Mouse (Mus musculus): ENCODE data around the gene Ccdc152. TPM values are rescaled to one million over a fixed set of nuclear protein-coding genes. Genes with fewer than 3 reads are reported as not detected.

The Ccdc152 gene
- polyA plus RNA-seq, 1 experiment from 2014 or later: 0.30 TPM

- no peak for TF ChIP-seq CTCF (IDR thresholded peaks at IDR 0.05; ENCODE audit: low read depth)
- Histone ChIP-seq H3K9me3 (ENCODE audit: low read depth, low read length) (no peaks in the 10 kb centered on the region), H3K4me1 (ENCODE audit: insufficient read depth) (no peaks in the 10 kb centered on the region), H3K27me3 (ENCODE audit: insufficient read depth, low read length) (no peaks in the 10 kb centered on the region), H3K4me2 (no peak overlapping the region), H3K9ac (no peak overlapping the region), H3K27ac (ENCODE audit: low read depth) (no peak overlapping the region), H3K36me3 (ENCODE audit: insufficient read depth) (peaks cover 28% of the 10 kb centered on the region), H3K4me3 (ENCODE audit: low read depth, low read length) (no peak overlapping the region)
- DNase-seq: no peak
- 72% methylated on average over 2 of the region's 2 CpGs for WGBS
- no peak for ATAC-seq (ENCODE audit: insufficient read depth)
Observed at GRCm38 (mm10) chr15:3331813-3332212, 28.5 kb upstream of the Ccdc152 start.

GRCm38 (mm10) chr15:3330291-3330690 is 27.0 kb upstream of the Ccdc152 start:
- no peak for ATAC-seq (ENCODE audit: insufficient read depth)
- Histone ChIP-seq H3K27ac (ENCODE audit: low read depth) (no peak overlapping the region), H3K36me3 (ENCODE audit: insufficient read depth) (peaks cover 28% of the 10 kb centered on the region), H3K4me2 (no peak overlapping the region), H3K4me3 (ENCODE audit: low read depth, low read length) (no peak overlapping the region), H3K9me3 (ENCODE audit: low read depth, low read length) (no peaks in the 10 kb centered on the region), H3K4me1 (ENCODE audit: insufficient read depth) (no peaks in the 10 kb centered on the region), H3K9ac (no peak overlapping the region), H3K27me3 (ENCODE audit: insufficient read depth, low read length) (no peaks in the 10 kb centered on the region)
- no peak for DNase-seq
- no peak for TF ChIP-seq CTCF (IDR thresholded peaks at IDR 0.05; ENCODE audit: low read depth)
- WGBS: 50% methylated on average over 1 of the region's 1 CpGs

DNA sequence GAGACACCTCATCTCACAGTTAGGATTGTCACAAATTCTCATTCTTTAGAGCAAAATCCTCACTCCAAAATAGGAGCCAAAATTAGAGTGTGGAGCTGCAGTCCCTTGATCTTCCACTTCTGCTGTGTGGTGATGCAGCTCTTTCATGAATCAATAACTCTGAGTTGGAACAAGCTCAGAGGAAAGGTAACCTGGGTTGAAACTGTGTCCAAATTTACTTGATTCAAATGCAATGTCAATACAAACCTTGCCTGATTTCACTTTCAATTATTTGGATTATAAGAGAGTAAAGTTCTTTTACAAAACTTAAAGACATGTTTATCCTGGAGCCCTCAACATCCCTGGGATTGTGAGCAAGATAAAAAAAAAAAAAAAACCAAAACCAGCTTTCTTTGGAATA is 19.7 kb upstream of the Ccdc152 start:
- ATAC-seq (ENCODE audit: insufficient read depth): no peak
- Histone ChIP-seq H3K36me3 (ENCODE audit: insufficient read depth) (peaks cover 20% of the 10 kb centered on the region; the same call in 1 of the 2 replicates), H3K27ac (ENCODE audit: low read depth) (no peak overlapping the region), H3K9me3 (ENCODE audit: low read depth, low read length) (no peaks in the 10 kb centered on the region), H3K4me1 (ENCODE audit: insufficient read depth) (no peaks in the 10 kb centered on the region), H3K9ac (no peak overlapping the region), H3K27me3 (ENCODE audit: insufficient read depth, low read length) (no peaks in the 10 kb centered on the region), H3K4me3 (ENCODE audit: low read depth, low read length) (no peak overlapping the region), H3K4me2 (no peak overlapping the region)
- DNase-seq: no peak
- no peak for TF ChIP-seq CTCF (IDR thresholded peaks at IDR 0.05; ENCODE audit: low read depth)

- no peak overlapping the region for H3K4me3 ChIP-seq (ENCODE audit: low read depth, low read length)
- no peak overlapping the region for H3K27ac ChIP-seq (ENCODE audit: low read depth)
- H3K4me2 ChIP-seq: no peak overlapping the region
- no peak overlapping the region for H3K9ac ChIP-seq
- ATAC-seq (ENCODE audit: insufficient read depth): no peak
- no peak for TF ChIP-seq CTCF (IDR thresholded peaks at IDR 0.05; ENCODE audit: low read depth)
- H3K27me3 ChIP-seq (ENCODE audit: insufficient read depth, low read length): no peaks in the 10 kb centered on the region
- no peaks in the 10 kb centered on the region for H3K9me3 ChIP-seq (ENCODE audit: low read depth, low read length)
- no peak for DNase-seq
- 89% methylated on average over 9 of the region's 9 CpGs for WGBS
- peaks cover 11% of the 10 kb centered on the region; the same call in 1 of the 2 replicates for H3K36me3 ChIP-seq (ENCODE audit: insufficient read depth)
- no peaks in the 10 kb centered on the region for H3K4me1 ChIP-seq (ENCODE audit: insufficient read depth)
Observed at GRCm38 (mm10) chr15:3319929-3320328, 16.6 kb upstream of the Ccdc152 start.

DNA sequence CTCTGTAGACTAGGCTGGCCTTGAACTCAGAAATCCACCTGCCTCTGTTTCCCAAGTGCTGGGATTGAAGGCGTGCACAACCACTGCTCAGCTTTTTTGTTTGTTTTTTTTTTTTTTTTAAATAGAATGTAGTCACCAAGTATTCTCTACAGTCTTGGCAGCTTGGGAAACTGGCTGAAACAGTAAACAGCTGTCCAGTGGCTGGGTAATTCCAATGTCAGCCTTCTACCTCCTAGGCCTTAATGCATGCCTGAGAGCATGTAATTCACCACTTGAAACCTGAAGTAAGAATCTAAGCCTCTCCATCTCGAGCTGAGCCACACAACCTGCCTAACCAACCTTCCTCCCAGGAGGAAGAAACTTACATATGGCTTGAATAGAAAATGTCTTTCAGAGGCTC is 13.3 kb upstream of the Ccdc152 start:
- Histone ChIP-seq H3K36me3 (ENCODE audit: insufficient read depth) (peaks cover 11% of the 10 kb centered on the region; the same call in 1 of the 2 replicates), H3K9me3 (ENCODE audit: low read depth, low read length) (no peaks in the 10 kb centered on the region), H3K4me2 (no peak overlapping the region), H3K27me3 (ENCODE audit: insufficient read depth, low read length) (no peaks in the 10 kb centered on the region), H3K9ac (no peak overlapping the region), H3K4me1 (ENCODE audit: insufficient read depth) (0 out of 2 replicates have a peak, but pooled peaks cover 3% of the 10 kb centered on the region), H3K27ac (ENCODE audit: low read depth) (no peak overlapping the region), H3K4me3 (ENCODE audit: low read depth, low read length) (no peak overlapping the region)
- TF ChIP-seq CTCF (IDR thresholded peaks at IDR 0.05; ENCODE audit: low read depth): no peak
- 56% methylated on average over 2 of the region's 2 CpGs for WGBS
- DNase-seq (peak; percentile 13), ATAC-seq (ENCODE audit: insufficient read depth) (no peak)

- H3K4me3 ChIP-seq (ENCODE audit: low read depth, low read length): no peak overlapping the region
- H3K9ac ChIP-seq: no peak overlapping the region
- no peaks in the 10 kb centered on the region for H3K9me3 ChIP-seq (ENCODE audit: low read depth, low read length)
- H3K36me3 ChIP-seq (ENCODE audit: insufficient read depth): no peaks in the 10 kb centered on the region
- no peaks in the 10 kb centered on the region for H3K27me3 ChIP-seq (ENCODE audit: insufficient read depth, low read length)
- no peak overlapping the region for H3K27ac ChIP-seq (ENCODE audit: low read depth)
- H3K4me1 ChIP-seq (ENCODE audit: insufficient read depth): 0 out of 2 replicates have a peak, but pooled peaks cover 3% of the 10 kb centered on the region
- ATAC-seq (ENCODE audit: insufficient read depth): peak; percentile 35; the same call in 1 of the 2 replicates
- H3K4me2 ChIP-seq: no peak overlapping the region
- peak; percentile 87 for DNase-seq
- no peak for TF ChIP-seq CTCF (IDR thresholded peaks at IDR 0.05; ENCODE audit: low read depth)
Observed at GRCm38 (mm10) chr15:3312937-3313336, 9.6 kb upstream of the Ccdc152 start.

- ATAC-seq (ENCODE audit: insufficient read depth): no peak
- H3K9me3 ChIP-seq (ENCODE audit: low read depth, low read length): no peaks in the 10 kb centered on the region
- no peaks in the 10 kb centered on the region for H3K27me3 ChIP-seq (ENCODE audit: insufficient read depth, low read length)
- H3K4me2 ChIP-seq: no peak overlapping the region
- H3K4me3 ChIP-seq (ENCODE audit: low read depth, low read length): no peak overlapping the region
- H3K4me1 ChIP-seq (ENCODE audit: insufficient read depth): 0 out of 2 replicates have a peak, but pooled peaks cover 3% of the 10 kb centered on the region
- no peak for DNase-seq
- H3K36me3 ChIP-seq (ENCODE audit: insufficient read depth): no peaks in the 10 kb centered on the region
- H3K27ac ChIP-seq (ENCODE audit: low read depth): no peak overlapping the region
- no peak overlapping the region for H3K9ac ChIP-seq
- 76% methylated on average over 3 of the region's 3 CpGs for WGBS
- TF ChIP-seq CTCF (IDR thresholded peaks at IDR 0.05; ENCODE audit: low read depth): no peak
Observed at GRCm38 (mm10) chr15:3309856-3310255, 6.5 kb upstream of the Ccdc152 start.

Measured in lung, embryonic 14.5 days (tissue).